Mouse (Mus musculus): ENCODE data around the gene Mrpl52. TPM values are rescaled to one million over a fixed set of nuclear protein-coding genes. Genes with fewer than 3 reads are reported as not detected.

Mrpl52 gene
- 100 to 1,000 TPM; 151 to 166 TPM for total RNA-seq (2021)
- long read RNA-seq, experiment 1, transcript Mrpl52-201 (5 exons, 418 nt) = major isoform, 57 of 69 reads
- long read RNA-seq, experiment 1, partial matches to known transcripts = 1 of 69 reads
- long read RNA-seq, experiment 1, other reads (novel, unspliced or antisense) = 7 of 69 reads
- long read RNA-seq, experiment 2, transcript Mrpl52-201 (5 exons, 418 nt) = major isoform, 54 of 67 reads
- long read RNA-seq, experiment 2, partial matches to known transcripts = 0 of 67 reads
- long read RNA-seq, experiment 2, other reads (novel, unspliced or antisense) = 6 of 67 reads

GRCm38 (mm10) chr14:54426689-54427398, at the start of gene Mrpl52:
Gene Mrpl52 (plus strand): TSS chr14:54426909.
- peak; percentile 80 to 93 for DNase-seq (ENCODE audit: low spot score in 2 of 2)

- DNase-seq (ENCODE audit: low spot score in 2 of 2) = no peak
Measured at GRCm38 (mm10) chr14:54377166-54377565, 49.5 kb upstream of the Mrpl52 start.

- no peak for DNase-seq (ENCODE audit: low spot score in 2 of 2)
Measured at GRCm38 (mm10) chr14:54379571-54379970, 47.1 kb upstream of the Mrpl52 start.

- DNase-seq (ENCODE audit: low spot score in 2 of 2) = no peak
Measured at GRCm38 (mm10) chr14:54380616-54381015, 46.1 kb upstream of the Mrpl52 start.

GRCm38 (mm10) chr14:54381816-54382215, 44.9 kb upstream of the Mrpl52 start:
- no peak for DNase-seq (ENCODE audit: low spot score in 2 of 2)

- no peak for DNase-seq (ENCODE audit: low spot score in 2 of 2)
Measured at GRCm38 (mm10) chr14:54382641-54383040, 44.1 kb upstream of the Mrpl52 start.

GRCm38 (mm10) chr14:54383355-54383771, 43.3 kb upstream of the Mrpl52 start:
- no peak for DNase-seq (ENCODE audit: low spot score in 2 of 2)

- no peak for DNase-seq (ENCODE audit: low spot score in 2 of 2)
Measured at GRCm38 (mm10) chr14:54384396-54384795, 42.3 kb upstream of the Mrpl52 start.

- no peak for DNase-seq (ENCODE audit: low spot score in 2 of 2)
Measured at GRCm38 (mm10) chr14:54385968-54386618, 40.6 kb upstream of the Mrpl52 start.

- no peak for DNase-seq (ENCODE audit: low spot score in 2 of 2)
Measured at GRCm38 (mm10) chr14:54387546-54387945, 39.2 kb upstream of the Mrpl52 start.

GRCm38 (mm10) chr14:54390843-54391242, 35.9 kb upstream of the Mrpl52 start:
- no peak for DNase-seq (ENCODE audit: low spot score in 2 of 2)

- no peak for DNase-seq (ENCODE audit: low spot score in 2 of 2)
Measured at GRCm38 (mm10) chr14:54393794-54394193, 32.9 kb upstream of the Mrpl52 start.

GRCm38 (mm10) chr14:54394309-54394708, 32.4 kb upstream of the Mrpl52 start:
- no peak for DNase-seq (ENCODE audit: low spot score in 2 of 2)

GRCm38 (mm10) chr14:54396685-54397084, 30.0 kb upstream of the Mrpl52 start:
- no peak for DNase-seq (ENCODE audit: low spot score in 2 of 2)

GRCm38 (mm10) chr14:54397872-54398527, 28.7 kb upstream of the Mrpl52 start:
- no peak for DNase-seq (ENCODE audit: low spot score in 2 of 2)

- no peak for DNase-seq (ENCODE audit: low spot score in 2 of 2)
Measured at GRCm38 (mm10) chr14:54398528-54398916, 28.2 kb upstream of the Mrpl52 start.

- DNase-seq (ENCODE audit: low spot score in 2 of 2) = no peak
Measured at GRCm38 (mm10) chr14:54398921-54399382, 27.8 kb upstream of the Mrpl52 start.

GRCm38 (mm10) chr14:54401723-54402122, 25.0 kb upstream of the Mrpl52 start:
- DNase-seq (ENCODE audit: low spot score in 2 of 2) = no peak

- DNase-seq (ENCODE audit: low spot score in 2 of 2) = no peak
Measured at GRCm38 (mm10) chr14:54408336-54409056, 18.2 kb upstream of the Mrpl52 start.

- DNase-seq (ENCODE audit: low spot score in 2 of 2) = no peak
Measured at GRCm38 (mm10) chr14:54409057-54409645, 17.6 kb upstream of the Mrpl52 start.
